Mouse (Mus musculus) spleen, postnatal 36 days (tissue): ENCODE results near the gene Eif2ak3.

ENCODE experiments used
- DNase-seq, 2 experiments: peaks; one replicate each; pipeline ENCODE4 v3.0.0; 2022; ENCODE audit warnings: low spot score in 2 of 2, mixed read lengths in 1 of 2

Gene Eif2ak3

GRCm38 (mm10) chr6:70899594-70900003, 55.3 kb downstream of the Eif2ak3 start:
- no peak for DNase-seq

DNA sequence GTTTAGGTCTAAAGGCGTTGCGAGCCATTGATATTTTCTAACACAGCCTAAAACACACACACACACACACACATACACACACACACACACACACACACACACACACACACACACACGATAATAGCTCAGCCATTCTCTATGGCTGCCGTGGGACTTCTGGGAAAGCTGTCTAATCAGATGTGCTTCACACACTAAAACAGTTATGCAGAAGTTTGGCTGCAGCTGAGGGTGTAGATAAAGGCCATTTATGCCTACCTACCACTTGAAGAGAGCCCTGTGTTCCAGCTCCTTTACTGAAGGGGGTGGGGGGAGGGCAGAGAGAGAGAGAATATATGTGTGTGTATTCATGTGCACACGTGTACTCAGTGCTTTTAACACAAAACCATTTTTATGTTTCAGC, 59.4 kb downstream of the Eif2ak3 start:
- no peak for DNase-seq

- no peak for DNase-seq
Observed at GRCm38 (mm10) chr6:70909572-70909971, 65.3 kb downstream of the Eif2ak3 start.

DNA sequence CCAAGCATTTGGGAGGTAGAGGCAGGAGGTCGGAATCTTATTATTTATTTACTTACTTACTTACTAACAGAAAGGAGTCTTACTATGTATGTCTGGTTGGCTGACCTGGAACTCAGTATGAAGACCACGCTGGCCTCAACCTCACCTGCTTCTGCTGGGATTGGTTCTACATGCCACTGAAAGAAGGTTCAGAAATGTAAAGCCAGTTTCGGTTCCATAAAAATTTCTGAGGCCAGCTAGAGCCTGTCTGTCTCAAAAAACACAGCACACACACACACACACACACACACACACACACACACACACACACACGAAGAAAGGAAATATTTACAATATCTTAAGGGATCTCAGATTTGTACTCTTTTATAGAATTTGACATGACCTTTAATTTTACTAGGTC, 66.0 kb downstream of the Eif2ak3 start:
- no peak for DNase-seq

GRCm38 (mm10) chr6:70911668-70912395, 67.5 kb downstream of the Eif2ak3 start:
- no peak for DNase-seq

DNA sequence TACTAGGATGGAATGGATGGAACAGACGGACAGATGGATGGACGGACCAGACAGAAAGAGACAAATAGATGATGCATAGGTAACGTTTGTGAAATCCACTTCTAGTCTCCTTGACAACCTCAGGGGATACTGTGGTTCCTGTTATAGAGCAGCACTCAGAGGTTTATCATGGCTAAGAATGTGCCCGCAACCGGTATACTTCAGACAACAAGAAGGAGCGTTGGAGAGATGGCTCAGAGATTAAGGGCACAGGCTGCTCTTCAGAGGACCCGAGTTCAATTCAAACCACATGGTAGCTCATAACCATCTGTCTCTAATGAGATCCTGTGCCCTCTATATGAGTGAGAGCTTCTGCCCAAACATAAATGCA, 68.1 kb downstream of the Eif2ak3 start:
- DNase-seq: no peak

GRCm38 (mm10) chr6:70918827-70919226, 74.5 kb downstream of the Eif2ak3 start, which contains the start of gene Tex37:
Gene Tex37, minus strand, starts transcription at chr6:70918927.
- no peak for DNase-seq

- no peak for DNase-seq
Observed at GRCm38 (mm10) chr6:70921274-70922074, 77.2 kb downstream of the Eif2ak3 start.

- DNase-seq: no peak
Observed at GRCm38 (mm10) chr6:70931801-70932200, 87.5 kb downstream of the Eif2ak3 start.

DNA sequence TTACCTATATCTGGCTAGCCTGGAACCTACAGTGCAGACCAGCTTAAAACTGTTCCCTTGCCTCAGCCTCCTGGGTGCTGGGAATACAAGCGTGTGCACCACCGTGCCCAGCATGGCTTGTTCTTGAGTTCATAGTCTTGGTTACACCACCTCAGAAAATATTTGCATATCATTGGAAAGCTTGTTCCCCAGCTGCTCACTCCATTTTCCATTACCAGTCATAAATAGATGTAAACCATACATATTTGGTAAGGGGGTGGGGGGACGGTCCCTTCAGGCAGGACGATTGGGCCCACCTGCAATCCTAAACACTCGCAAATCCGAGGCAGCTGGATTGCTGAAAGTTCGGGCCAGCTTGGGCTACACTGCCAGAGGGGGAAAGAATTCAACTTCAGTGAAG, 109.0 kb downstream of the Eif2ak3 start:
- DNase-seq: no peak

- DNase-seq: no peak
Observed at GRCm38 (mm10) chr6:70954040-70954439, 109.7 kb downstream of the Eif2ak3 start.
